Mouse (Mus musculus) heart, postnatal 36 days (tissue): Measurements from ENCODE around the gene Nabp1. TPM values are rescaled to one million over a fixed set of nuclear protein-coding genes. Genes with fewer than 3 reads are reported as not detected.
"Not testable (repeated sequence)": the region's sequence is repeated elsewhere in the genome, so short reads cannot be mapped to it uniquely, and the experiment has no call there.

Source experiments
- DNase-seq, 2 experiments: peaks; one replicate each; pipeline ENCODE4 v3.0.0; 2021 to 2022
- intact Hi-C: fragments of 180-260 bp; cut with DNase I; formaldehyde crosslinking; loops from one replicate; pipeline ENCODE4 v1.15.1; 2025
- total RNA-seq, 2 experiments: library from RNA; stranded (reverse); gene quantifications; 2 replicates each; pipeline ENCODE4 v1.2.3; 2021

Gene Nabp1
- total RNA-seq, 2 experiments from 2014 or later, result 42.7 to 50.3 TPM

DNA sequence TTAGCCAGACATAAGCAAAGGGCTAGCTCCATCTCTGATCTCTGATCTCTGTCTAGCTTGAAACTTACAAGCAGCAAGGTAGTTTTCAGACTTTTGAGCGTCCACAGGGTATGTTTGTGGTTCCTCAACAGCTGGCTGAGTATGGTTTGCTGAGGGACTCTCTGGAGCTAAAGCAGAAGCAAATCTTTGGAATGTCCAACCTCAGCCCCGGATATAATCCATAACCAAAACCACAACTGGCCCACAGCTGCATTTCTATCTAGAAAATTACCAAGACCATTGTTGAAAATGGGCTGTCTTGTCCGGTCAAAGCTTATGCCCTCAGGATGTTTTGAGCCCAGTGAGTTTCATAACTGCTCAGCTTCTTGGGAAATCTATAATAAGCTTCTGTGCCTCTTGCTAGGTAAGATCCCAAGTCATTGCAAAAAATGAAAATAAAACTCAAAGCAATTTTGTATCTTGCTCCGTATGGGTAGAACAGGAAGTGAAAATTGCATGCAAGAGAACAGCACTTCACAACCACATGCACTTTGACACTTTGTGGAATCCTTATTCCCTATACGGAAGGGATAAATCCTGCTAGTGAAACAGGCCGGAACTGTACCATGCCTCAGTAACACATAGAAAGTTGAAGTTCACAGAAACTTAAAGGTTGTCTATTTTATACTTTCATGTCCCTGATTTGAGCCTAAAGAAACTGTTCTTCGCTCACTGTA, 15.5 kb upstream of the Nabp1 start:
- DNase-seq, result no peak
- intact Hi-C loops, result no loop called here

DNA sequence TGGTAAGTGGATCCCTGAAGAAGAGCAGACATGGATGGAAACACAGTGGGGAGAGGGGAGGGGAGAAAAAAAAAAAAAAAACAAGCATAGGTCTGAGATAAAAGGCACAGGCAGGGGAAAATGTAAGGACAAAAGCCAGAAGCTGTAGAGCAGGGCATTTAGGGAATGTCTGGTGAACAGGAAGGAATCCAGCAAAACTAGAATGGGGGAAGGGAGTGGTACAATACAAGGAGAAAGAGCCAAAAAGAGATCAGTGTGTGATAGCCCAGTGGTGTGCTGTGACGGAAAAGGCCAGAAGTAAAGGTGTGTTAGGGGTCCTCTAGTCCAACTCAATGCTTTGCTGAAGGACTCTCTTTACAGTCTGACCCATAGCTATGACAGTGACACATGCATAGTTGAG, 8.1 kb upstream of the Nabp1 start:
- no peak for DNase-seq
- intact Hi-C loops, result no loop called here

DNA sequence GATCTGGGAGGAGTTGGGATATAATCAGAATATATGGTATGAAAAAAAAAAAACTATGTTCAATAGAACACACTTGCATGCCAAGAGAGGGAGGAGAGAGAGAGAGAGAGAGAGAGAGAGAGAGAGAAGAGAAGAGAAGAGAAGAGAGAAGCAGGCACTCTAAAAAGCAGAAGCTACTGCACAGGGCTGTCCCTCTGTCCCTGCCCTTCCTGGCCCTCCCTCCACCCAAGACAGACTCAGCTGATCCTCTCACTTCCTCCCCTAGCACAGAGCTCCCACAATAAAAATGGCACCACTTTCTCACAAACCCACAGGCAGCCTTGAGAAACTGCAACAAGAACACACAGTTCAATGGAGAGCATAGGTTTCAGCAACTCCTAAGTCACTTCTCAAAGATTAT, 2.2 kb upstream of the Nabp1 start:
- DNase-seq, result peak in 1 of 2 experiments; percentile 10

DNA sequence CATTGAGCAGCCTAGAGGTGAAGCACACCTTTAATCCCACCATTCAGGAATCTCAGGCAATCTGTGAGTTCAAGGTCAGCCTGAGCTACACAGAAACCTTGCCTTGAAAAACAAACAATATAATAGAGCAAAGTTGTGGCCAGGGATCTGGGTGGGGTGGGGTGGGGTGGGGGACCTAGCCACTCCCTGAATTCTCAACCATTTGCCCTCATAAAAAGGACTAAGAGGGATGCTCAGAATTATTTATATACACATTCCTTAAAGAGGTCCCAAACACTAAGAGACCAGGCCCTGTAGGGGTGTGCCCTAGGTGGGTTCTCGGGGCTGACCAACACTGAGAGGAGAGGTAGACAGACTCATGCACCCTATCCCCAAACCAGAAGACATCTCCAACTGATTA, 1.5 kb upstream of the Nabp1 start:
- intact Hi-C loops, result loop anchor here (2.0 to 10.0 kb wide), 3 partner anchors 35 to 755 kb away; partner anchors contain the start of gene Gls
- DNase-seq, result no peak

More for the DNA sequence above, 2.2 kb upstream of the Nabp1 start:
- intact Hi-C loops, result no loop called here

DNA sequence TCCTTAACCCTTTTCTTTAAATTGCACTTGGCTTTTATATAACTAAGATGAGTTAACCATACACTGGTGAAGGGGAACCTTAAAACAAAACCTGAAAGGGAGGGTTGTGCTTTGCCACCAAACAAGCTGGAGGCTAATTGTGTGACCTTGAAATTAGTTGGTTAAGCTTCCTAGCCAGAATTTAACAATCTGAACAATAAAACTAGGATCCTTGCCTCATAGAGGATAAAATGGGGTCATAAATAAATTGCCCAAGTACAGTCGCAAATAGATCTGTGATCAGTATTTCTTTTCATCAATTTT, 753 bp upstream of the Nabp1 start:
- intact Hi-C loops, result loop anchor here (2.0 to 10.0 kb wide), 3 partner anchors 36 to 756 kb away; partner anchors contain the start of gene Gls
- no peak for DNase-seq

DNA sequence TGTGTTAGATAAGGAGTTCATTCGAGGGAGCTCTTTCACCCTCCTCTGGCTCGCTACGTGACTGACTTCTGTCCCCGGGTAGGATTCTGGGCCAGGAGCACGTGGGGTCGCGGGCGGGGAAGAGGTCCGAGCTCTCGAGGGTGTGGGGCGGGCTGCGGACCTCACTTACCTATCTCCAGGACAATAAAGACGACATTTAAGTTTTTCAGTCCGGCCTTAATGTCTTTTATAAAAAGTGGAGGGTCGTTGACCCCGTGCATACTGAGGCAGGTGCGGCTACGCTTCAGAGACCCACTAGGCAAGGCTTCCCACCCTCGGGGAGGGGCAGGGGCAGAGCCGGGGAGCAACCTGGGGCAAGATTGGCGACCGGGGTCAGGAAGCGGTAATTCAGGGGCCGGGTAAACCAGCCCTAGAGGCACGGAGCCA, 556 bp downstream of the Nabp1 start:
- peak; percentile 40 to 61 for DNase-seq
- intact Hi-C loops, result loop anchor here (2.0 to 10.0 kb wide), 3 partner anchors 37 to 757 kb away; partner anchors contain the start of gene Gls

DNA sequence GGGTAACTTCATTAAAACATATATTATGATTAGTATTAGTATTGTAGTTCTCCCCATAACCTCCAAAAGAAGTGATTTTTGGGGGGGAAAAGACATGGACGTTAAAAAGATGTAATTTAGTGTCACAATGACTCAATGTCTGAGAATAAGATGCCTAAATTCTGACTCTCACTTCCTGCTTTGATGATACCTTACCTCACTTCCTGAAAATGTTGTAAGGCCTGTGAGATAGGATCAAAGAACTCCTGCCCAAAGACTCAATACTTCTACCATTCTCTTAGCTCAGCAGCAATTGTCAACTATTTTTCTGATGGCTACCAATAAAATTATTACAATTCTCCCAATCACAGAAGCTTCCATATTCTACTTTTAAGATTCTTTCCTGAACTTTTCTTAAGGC, 1.8 kb downstream of the Nabp1 start:
- intact Hi-C loops, result loop anchor here (5.0 to 10.0 kb wide), 2 partner anchors 636 to 758 kb away; partner anchors contain the start of gene Gls
- DNase-seq, result no peak

DNA sequence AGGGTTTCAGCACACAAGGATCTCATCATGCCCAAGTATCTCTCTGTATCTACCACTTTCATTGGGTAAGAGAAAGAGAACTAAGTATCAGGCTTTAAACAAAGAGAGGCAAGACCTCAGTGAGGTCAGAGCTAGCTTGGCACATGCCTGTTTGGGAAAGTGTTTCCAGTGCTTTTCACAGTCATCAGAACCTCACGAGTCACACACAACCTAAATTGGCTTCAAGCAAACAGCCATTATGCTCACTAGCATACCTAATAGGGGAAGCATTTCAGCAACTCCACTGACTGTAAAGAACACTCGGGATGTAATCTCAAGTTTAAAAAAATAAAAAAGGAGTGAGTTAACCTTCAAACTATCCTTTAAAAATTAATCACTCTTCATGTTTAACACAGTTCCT, 10.1 kb downstream of the Nabp1 start:
- intact Hi-C loops, result loop anchor here (2.0 kb wide), 1 partner anchor 89 kb away; no protein-coding TSS in a partner anchor
- DNase-seq, result no peak

DNA sequence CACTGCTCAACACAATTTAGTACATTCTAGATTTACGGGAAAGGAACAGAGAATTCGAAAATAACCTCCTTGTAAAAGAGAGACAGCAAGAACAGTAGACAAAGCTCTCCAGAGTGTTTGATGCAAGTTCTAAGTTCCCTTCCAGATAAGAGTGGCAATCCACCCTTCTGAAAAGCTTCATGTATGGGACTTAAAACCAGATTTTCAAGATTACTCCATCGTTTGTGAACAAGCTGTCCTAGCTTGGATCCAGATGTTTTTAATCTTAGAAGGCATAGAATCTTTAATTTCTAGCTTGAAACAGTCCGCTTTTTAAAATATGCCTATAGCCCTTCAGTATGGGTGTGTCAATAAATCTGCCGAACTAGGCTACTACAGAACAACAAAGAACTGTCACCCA, 11.0 kb downstream of the Nabp1 start:
- intact Hi-C loops, result no loop called here
- no peak for DNase-seq

DNA sequence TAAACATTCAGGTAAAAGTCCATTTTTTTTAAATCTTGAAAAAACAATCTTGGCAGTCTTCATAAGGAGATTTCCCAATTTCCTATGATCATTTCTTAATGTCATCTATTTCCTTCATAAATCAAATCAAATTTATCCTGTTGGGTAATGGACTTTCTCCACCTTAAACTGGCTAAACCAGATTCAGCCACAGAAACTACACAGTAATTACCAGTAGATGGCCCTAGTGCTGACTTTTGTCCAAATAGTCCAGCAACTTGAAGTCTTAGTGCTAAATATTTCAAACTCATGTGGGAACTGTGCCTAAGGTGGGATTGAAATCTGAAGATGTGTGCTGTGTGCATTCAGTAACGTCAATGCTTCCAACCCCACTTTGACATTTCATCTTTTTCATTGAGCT, 11.8 kb downstream of the Nabp1 start:
- no peak for DNase-seq
- intact Hi-C loops, result loop anchor here (1.0 kb wide), 1 partner anchor 131 kb away; no protein-coding TSS in a partner anchor

DNA sequence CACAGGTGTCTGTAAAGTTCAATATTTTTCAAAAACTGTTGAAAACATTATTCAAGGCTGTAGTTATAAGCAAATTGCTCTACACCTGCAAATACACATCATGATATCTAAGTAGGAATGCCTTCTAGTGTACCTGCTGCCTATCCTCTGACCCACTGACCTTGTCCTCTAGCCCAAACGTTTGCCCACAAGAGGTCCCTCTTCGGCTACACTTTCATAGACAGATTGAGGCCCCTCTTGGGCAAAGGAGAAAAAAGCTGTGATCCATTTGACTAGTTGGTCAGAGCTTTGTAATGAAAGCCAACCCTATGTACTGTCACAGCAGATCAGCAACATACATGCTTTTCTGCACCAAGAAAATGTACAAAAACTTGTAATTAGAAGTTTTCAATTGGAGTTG, 12.9 kb downstream of the Nabp1 start:
- no peak for DNase-seq

DNA sequence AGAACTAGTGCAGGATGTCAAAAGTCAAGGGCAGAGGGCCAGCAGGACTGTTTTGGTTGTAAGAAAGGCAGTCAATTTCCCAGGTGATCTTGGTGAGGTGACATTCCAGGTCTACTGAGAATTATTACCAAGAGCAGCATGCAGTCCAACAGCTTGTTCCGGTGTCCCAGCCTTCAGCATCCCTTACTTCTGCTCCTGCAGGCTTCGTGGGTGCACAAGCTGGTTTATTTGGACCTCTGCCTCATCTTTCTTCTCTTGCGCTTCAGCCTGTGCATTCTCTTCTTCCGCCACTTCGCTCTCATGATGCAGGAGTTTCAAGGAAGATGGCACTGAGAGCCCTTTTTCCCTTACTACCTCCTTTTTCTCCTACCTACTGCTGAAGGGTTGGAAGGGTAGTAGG, 15.2 kb downstream of the Nabp1 start:
- intact Hi-C loops, result no loop called here
- DNase-seq, result no peak

More for the DNA sequence above, 12.9 kb downstream of the Nabp1 start:
- intact Hi-C loops, result no loop called here

DNA sequence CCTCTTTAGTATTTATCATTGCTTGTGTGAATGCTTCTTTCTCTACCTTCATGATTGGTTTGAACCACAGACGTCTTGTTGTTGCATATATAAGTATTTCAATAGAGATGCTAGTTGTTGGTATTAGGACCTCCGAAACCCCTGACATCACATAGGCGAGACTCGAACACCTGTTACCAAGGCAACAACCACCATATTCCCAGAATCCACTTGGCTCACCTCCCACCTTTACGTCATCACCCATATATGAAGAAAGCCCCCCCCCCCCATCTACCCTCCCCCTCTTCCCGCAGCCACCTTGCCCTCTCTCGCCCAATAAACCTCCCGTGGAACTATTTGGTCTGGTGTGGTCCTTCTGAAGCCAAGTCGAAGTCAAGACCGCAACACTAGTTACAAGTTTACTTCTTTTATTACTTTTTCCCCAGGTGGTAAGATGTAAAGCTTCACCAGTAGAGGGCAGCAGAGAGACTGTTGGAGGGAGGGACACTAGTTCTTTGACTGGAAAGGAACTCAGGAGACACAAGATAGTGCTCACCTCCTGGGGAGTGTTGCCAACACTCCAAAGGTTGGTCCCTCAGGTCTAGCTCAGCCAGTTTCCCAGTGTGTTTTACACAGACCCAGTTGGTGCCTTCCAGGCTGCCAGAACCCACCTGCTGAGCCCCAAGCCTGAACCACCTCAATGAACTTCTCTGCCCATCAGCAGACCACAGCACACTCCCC, 19.3 kb downstream of the Nabp1 start:
- intact Hi-C loops, result loop anchor here (1.0 kb wide), 1 partner anchor 138 kb away; no protein-coding TSS in a partner anchor
- peak in 1 of 2 experiments; percentile 33 for DNase-seq

DNA sequence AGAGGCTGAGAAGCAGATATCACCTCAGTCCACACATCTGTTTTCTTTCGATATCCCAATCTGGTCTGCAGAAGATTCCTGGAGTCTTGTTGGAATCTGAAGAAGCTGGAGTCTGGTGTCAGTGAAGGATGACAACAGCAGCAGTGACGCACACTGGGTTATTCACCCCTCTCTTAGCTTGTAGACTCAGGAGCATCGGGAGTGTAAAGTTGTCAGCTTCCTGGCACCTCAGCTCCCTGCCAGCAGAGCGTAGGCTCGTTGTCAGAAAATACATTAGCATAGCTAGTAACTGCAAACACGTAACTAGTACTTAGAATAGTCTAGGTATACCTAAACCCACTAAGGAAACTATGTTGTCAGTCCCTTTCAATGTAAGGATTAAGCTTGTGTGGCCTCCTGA, 20.1 kb downstream of the Nabp1 start:
- intact Hi-C loops, result no loop called here
- no peak for DNase-seq

DNA sequence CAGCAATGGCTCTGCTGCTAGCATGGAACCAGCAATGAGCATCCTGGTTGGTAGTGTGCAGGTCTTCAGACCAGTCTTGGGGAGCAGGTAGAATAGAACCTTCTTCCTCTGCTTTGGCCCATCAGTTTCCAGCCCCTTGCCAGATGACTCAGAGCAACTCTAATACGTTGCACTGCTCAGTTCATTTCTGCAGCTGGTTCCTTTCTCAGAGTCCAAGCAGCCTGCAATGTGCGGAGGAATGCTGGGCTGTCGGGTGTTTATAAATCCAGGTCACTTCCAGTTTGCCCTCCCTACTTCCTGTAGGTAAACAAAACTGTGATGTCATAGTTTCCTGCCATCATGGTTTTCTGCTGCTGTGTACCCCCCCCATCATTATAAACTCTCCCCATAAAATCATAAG, 21.0 kb downstream of the Nabp1 start:
- intact Hi-C loops, result no loop called here
- no peak for DNase-seq

DNA sequence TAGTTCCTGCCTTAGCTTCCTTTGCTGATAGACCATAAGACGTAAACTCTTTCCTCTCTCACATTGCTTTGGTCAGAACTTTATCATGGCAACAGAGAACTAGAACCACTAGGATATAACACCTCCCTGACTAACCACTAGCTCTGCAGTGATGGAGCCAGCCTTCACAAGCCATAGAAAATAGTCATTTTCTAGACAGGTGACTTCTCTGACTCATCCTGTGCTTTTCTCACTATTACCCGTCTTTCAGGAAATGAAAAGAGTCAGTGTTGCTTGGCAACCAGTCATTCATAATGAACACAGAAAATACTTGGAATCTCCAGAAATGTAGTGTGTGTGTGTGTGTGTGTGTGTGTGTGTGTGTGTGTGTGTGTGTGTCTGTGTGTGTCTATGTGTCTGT, 29.4 kb downstream of the Nabp1 start:
- no peak for DNase-seq
- intact Hi-C loops, result no loop called here

DNA sequence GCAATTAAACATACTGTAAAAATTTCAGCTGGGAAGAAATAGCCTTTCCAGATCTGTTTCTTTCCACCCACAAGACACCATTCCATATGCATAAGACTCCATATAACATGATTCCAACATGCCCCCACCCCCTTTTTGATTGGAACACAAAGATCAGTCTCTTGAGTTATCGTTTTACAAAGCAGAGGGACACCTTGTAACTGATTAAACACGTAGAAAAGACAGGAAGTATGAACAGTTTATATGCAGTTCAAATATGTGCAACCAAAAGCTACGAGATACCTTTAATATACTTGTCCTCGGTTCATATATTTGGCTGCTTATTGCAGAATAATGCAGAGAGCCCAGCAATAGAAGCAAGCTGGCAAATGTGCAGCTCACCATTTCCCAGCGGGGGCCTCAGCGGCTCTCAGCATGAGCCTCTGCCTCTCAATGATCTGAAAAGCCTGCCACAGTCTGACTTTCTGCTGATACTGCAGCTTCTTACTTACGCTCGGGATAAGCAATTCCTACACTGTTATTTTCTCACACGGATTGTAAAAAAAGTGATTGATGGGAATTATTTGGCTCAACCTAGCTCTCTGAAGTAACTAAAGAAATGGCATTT, 32.3 kb downstream of the Nabp1 start:
- intact Hi-C loops, result no loop called here
- no peak for DNase-seq

DNA sequence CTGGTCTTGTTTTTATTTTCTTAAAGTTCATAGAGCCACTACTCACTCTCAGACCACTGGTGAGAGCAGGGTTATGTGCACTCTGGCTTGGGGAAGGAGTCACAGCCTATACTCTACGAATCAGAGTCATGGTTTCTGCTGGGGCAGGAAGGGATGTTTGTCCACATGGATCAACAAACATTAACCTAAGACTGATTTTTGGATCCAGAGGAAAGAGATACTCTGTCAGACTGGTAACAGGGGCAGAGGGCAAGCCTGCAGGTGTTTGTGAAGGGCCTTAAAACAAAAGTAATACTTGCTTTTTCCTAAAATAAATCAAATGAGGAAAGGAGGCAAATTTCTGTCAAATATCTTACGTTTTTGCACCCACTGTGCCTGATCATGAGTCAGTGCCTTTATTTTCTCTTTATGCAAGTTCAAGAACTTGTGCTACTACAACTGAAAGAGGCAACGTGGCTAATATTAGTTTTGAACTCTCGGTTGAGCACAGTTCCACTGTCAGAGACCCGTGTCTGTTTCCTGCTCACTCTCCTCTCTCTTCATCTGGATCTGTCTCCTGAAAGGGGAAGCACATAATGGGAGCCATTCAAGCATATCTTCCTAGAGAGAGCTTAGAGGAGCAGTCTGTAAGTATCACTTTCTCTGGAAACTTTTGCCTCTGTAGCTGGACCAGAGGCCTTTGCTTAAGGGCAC, 32.9 kb downstream of the Nabp1 start:
- DNase-seq, result no peak
- intact Hi-C loops, result no loop called here

DNA sequence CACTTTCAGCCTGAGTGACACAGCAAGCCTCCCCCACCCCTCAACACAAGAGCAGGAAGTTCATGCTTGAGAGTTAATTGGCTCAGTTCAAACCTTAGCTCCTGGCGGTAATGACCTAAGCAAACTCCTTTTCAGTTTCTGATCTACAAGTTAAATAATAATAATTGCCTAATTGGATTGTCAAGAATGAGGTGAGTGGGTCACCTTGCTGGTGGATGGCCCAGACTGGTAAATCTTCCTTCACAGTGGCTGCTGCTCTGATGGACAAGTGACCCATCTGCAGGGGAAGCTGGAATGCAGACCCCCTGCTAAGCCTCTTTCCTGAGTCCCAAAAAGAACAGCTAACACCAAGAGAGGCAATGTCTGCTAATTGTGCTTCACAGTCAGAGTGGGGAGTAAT, 48.5 kb downstream of the Nabp1 start:
- intact Hi-C loops, result no loop called here

DNA sequence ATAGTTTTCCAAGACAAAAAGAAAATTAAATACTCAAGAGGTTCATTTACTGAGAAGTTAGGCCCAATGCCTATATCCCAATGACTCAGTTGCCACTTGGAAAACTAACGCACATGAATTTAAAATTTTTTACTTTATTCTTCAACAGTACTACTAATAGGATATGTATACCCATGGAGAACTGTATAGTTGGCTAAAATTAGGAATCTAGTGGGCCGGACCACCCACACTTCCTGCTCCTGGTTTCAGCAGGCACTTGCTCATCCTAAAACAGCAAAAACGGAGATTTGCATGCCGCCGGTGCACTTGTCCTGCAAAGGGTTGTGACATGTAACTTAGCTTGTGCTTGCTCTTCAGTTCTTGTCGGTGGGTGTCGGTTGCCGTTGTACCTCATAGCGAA, 51.9 kb downstream of the Nabp1 start:
- no peak for DNase-seq
- intact Hi-C loops, result no loop called here

More for the DNA sequence above, 48.5 kb downstream of the Nabp1 start:
- DNase-seq, result no peak

DNA sequence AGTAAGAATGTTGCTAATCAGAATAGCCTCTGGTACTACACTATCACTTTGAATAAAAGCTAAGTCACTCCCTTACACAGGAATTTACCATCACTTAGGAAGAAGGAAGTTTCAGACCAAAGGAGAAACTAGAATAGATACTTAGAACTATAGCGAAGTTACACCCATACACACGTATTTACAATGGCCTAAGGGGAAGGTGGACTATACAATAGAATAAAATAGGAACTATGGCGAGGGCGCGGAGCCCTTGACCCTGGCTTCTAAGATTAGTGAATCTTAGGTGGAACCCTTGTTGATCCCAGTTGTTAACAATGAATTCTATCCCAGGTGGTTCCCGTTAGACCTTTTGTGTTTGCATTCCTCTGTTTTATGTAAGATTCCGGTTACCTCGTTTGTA, 57.2 kb downstream of the Nabp1 start:
- DNase-seq, intact Hi-C loops: not testable (repeated sequence)
